Mouse (Mus musculus) neural tube, embryonic 12.5 days (tissue): ENCODE measurements around the gene Cand2. TPM values are rescaled to one million over a fixed set of nuclear protein-coding genes. Genes with fewer than 3 reads are reported as not detected.
A peak's percentile ranks its signal among the peaks of the same experiment; 100 is the strongest.

Experiments used
- ATAC-seq: fragments of 200-750 bp; cut with Nextera tagmentation; 2 replicates; pipeline ENCODE4 v1.8.0; 2017; ENCODE audit warnings: low read depth, mild to moderate bottlenecking, moderate TSS enrichment, moderate library complexity; ENCODE audit not compliant: low FRiP score
- H3K27ac ChIP-seq: fragments of 300-500 bp; sonication (generic); 2 replicates; pipeline ENCODE4 v1.5.1; 2016
- H3K27me3 ChIP-seq: fragments of 300-500 bp; sonication (generic); replicated peaks from 2 replicates; pipeline ENCODE4 v1.6.1; 2016; ENCODE audit warnings: mild to moderate bottlenecking
- H3K36me3 ChIP-seq: fragments of 300-500 bp; sonication (generic); 2 replicates; pipeline ENCODE4 v1.6.1; 2016; ENCODE audit warnings: mild to moderate bottlenecking
- H3K4me1 ChIP-seq: fragments of 300-500 bp; sonication (generic); 2 replicates; pipeline ENCODE4 v1.6.1; 2016
- H3K4me2 ChIP-seq: fragments of 300-500 bp; sonication (generic); replicated peaks from 2 replicates; pipeline ENCODE4 v1.6.1; 2016; ENCODE audit warnings: mild to moderate bottlenecking
- H3K4me3 ChIP-seq: fragments of 300-500 bp; sonication (generic); 2 replicates; pipeline ENCODE4 v1.5.1; 2016
- H3K9ac ChIP-seq: fragments of 300-500 bp; sonication (generic); 2 replicates; pipeline ENCODE4 v1.6.1; 2016; ENCODE audit warnings: mild to moderate bottlenecking
- H3K9me3 ChIP-seq: fragments of 300-500 bp; sonication (generic); 2 replicates; pipeline ENCODE4 v1.6.1; 2016; ENCODE audit warnings: mild to moderate bottlenecking
- WGBS: fragments of 180-500 bp; shearing (Covaris S2); methylation state at CpG from one replicate; pipeline ENCODE4 v1.1.7; 2016; 5-methylcytosine and 5-hydroxymethylcytosine counted together
- polyA plus RNA-seq: library from polyadenylated mRNA; unstranded; fragments of >200 nt; fragmentation: Nextera tagmentation; extraction: Ambion mirVana; gene quantifications from 2 replicates; pipeline ENCODE4 v1.2.1, GENCODE M21; 2016

Cand2 gene
- polyA plus RNA-seq, 1 experiment from 2014 or later, result 31.7 TPM

DNA sequence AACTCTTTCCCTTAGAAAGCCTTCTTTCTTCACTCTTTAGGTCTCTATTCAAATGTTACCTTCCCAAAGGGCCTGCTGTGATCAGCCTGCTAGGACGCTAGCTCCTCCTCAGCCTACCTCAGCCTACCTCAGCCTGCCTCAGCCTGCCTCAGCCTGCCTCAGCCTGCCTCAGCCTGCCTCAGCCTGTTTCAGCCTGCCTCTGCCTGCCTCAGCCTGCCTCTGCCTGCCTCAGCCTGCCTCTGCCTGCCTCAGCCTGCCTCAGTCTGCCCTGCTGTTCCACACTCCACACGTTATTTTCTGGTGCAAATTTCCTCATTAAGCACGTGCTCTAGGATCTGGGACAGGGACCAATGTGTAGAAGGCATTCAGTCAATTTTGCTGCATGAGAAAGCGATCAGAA is 14.2 kb upstream of the Cand2 start:
- Histone ChIP-seq H3K27ac (no peak overlapping the region), H3K27me3 (no peaks in the 10 kb centered on the region), H3K4me1 (peaks cover 27% of the 10 kb centered on the region; the same call in 1 of the 2 replicates), H3K4me2 (no peak overlapping the region), H3K36me3 (no peaks in the 10 kb centered on the region), H3K9ac (no peak overlapping the region), H3K9me3 (no peaks in the 10 kb centered on the region), H3K4me3 (no peak overlapping the region)
- WGBS, result 94% methylated on average over 4 of the region's 4 CpGs
- no peak for ATAC-seq

DNA sequence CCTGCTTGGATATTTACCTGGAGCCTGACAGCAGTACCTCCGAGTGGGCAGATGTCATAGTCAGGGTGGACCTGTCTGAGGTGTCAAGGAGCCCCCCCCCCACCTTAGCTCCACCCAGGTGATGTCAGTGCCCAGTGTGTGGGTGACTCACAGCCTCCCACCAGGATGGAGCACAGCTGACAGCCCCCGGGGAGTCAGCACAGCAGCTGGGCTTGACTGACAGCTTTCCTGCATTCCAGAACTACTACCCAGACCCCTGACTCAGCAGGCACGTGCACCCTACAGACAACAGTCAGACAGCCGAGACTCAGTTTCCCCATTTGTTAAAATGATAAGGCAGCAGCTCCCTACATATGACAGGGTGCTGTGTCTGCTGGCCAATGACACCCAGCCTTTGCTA is 13.4 kb upstream of the Cand2 start:
- no peak overlapping the region for H3K9ac ChIP-seq
- no peaks in the 10 kb centered on the region for H3K27me3 ChIP-seq
- ATAC-seq, result no peak
- 73% methylated on average over 4 of the region's 4 CpGs for WGBS
- no peak overlapping the region for H3K4me2 ChIP-seq
- peaks cover 27% of the 10 kb centered on the region; the same call in 1 of the 2 replicates for H3K4me1 ChIP-seq
- H3K4me3 ChIP-seq, result no peak overlapping the region
- no peak overlapping the region for H3K27ac ChIP-seq
- no peaks in the 10 kb centered on the region for H3K9me3 ChIP-seq
- H3K36me3 ChIP-seq, result no peaks in the 10 kb centered on the region

DNA sequence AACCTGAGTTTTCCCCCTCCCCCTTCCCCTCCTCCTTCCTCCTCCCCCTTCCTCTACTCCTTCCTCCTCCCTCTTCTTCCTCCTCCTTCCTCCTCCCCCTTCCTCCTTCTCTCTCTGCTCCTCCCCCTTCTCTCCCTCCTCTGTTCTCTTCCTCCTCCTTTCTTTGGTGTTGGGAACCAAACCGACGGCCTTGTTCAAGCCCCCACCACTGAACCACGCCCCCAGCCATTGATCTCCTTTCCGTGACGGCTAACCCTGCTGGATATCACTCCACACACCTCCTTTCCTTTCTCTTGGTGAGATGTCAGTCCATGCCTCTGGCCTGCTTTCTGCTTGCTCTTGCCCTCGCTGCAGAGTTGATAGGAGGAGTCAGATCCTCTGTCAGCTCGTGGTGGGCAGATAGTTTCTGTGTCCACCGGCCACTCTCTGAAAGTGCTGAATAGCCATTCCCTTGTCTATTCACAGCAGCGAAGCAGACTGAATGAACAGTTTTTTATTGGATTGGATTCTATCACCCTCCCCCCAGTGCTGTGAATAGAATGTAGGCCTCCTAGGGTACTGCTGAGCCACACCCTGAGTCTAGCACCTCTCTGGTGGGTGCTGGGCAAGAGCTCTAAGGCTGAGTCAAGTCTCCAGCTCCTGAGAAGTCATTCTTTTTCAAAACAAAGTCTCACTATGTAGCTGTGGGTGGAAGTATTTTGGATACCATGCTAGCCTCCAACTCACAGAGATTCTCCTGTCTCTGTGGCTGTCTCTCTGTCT is 12.2 kb upstream of the Cand2 start, which contains the start of gene Tmem40:
TSS of gene Tmem40 (minus strand) at position 416 of the 762 bp plus-strand sequence.
- Histone ChIP-seq H3K9ac (no peak within 1 kb of the TSS), H3K4me1 (peaks cover 27% of the 10 kb centered on the region; the same call in 1 of the 2 replicates), H3K27ac (peak within 1 kb of the TSS; percentile 29; the same call in 1 of the 2 replicates), H3K9me3 (no peaks in the 10 kb centered on the region), H3K36me3 (no peaks in the 10 kb centered on the region), H3K4me2 (peak within 1 kb of the TSS; percentile 10; the same call in 1 of the 2 replicates), H3K27me3 (no peaks in the 10 kb centered on the region), H3K4me3 (no peak within 1 kb of the TSS)
- WGBS, result under 1% methylated on average over 9 of the region's 9 CpGs
- ATAC-seq, result no peak

DNA sequence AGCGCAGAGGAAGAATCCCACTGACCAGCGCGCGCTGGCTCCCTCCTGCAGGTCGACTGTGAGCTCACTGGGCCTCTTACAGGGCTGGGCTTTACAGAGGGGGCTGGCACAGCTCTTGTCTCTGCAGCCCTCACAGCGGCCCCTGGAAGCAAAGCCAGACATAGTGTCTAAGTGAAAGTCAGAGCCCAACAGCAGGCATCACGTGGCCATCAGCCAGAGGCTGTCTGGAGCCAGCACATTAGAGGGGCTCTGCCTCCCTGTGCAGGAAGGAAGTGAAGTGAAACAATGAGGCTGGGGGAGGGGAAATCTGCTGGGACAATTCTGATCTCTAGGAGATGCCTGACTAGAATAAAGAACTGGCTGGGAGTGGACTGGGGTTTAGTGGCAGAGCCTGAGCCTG is 10.2 kb upstream of the Cand2 start:
- peak; percentile 89 for ATAC-seq

DNA sequence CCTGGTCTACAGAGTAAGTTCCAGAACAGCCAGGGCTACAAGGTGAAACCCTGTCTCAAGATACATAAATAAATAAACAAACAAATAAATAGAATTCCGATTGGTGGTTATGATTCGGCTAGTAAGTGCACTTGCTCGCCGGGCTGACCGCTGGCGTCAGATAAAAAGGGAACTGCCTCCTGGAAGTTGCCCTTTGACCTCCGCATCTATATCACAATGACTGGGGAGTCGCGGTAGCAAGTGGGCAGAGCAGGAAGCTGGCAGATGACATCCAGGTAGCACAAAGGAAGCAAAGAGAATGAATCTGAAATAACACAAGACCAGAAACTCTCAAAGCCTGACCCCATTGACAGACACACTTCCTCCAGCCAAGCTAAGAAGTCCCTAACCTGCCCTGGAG is 7.0 kb upstream of the Cand2 start:
- Histone ChIP-seq H3K36me3 (no peaks in the 10 kb centered on the region), H3K4me2 (no peak overlapping the region), H3K4me1 (peaks cover 20% of the 10 kb centered on the region; the same call in 1 of the 2 replicates), H3K9ac (no peak overlapping the region), H3K4me3 (no peak overlapping the region), H3K27ac (no peak overlapping the region), H3K9me3 (no peaks in the 10 kb centered on the region), H3K27me3 (no peaks in the 10 kb centered on the region)
- ATAC-seq, result no peak
- WGBS, result 44% methylated on average over 9 of the region's 9 CpGs

More for the DNA sequence above, 10.2 kb upstream of the Cand2 start:
- 4% methylated on average over 7 of the region's 7 CpGs for WGBS
- H3K36me3 ChIP-seq, result no peaks in the 10 kb centered on the region
- H3K4me2 ChIP-seq, result peak overlapping the region; percentile 32; the same call in 1 of the 2 replicates
- no peaks in the 10 kb centered on the region for H3K9me3 ChIP-seq
- peaks cover 27% of the 10 kb centered on the region; the same call in 1 of the 2 replicates for H3K4me1 ChIP-seq
- no peak overlapping the region for H3K4me3 ChIP-seq
- H3K9ac ChIP-seq, result peak overlapping the region; percentile 30; the same call in 1 of the 2 replicates
- peak overlapping the region; percentile 65 for H3K27ac ChIP-seq
- no peaks in the 10 kb centered on the region for H3K27me3 ChIP-seq

DNA sequence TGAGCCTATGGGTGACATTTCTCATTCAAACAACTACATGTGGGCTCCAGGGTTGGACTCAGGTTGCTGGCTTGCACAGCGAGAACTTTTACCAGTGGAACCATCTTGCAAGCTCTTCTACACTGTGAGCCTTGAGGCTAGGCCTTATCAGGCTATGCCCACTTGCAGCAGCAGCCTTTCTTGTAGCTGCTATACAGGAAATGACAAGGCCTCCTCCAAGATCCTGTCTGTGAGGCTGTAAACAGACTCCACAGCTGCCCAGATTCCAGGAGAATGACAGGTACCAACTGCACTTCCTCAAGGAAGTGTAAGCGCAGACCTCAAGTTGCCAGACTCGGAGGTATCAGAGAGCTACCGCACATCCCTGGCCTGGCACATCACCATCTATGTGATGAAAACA is 6.1 kb upstream of the Cand2 start:
- Histone ChIP-seq H3K9me3 (no peaks in the 10 kb centered on the region), H3K27me3 (no peaks in the 10 kb centered on the region), H3K9ac (no peak overlapping the region), H3K4me1 (peaks cover 13% of the 10 kb centered on the region; the same call in 1 of the 2 replicates), H3K36me3 (no peaks in the 10 kb centered on the region), H3K27ac (no peak overlapping the region), H3K4me3 (no peak overlapping the region), H3K4me2 (no peak overlapping the region)
- ATAC-seq, result no peak
- whole genome bisulfite sequencing, result 91% methylated on average over 4 of the region's 4 CpGs

DNA sequence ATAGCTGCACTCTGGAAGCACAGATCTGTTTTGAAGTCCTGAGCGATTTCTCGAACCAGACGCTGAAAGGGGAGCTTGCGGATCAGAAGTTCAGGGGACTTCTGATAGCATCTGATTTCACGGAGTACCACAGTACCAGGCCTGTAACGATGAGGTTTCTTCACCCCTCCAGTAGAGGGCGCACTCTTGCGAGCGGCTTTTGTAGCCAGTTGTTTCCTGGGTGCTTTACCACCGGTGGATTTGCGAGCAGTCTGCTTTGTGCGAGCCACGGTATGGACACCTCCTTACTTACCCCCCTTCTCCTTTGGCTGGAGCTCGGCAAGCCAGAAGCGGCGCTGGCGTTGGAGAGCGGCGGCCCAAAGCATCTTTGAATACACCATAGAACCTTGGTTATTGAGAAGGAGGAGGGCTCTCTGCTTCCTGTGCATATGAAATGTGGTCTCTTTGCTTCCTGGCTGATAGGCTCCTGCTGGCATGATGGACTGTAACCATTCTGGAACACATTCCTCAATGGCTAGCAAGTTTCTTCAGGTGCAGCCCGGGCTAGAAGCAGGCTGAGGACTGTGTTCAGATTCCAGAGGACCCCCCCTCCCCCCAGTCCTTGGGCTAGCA is 4.2 kb upstream of the Cand2 start:
- Histone ChIP-seq H3K36me3 (no peaks in the 10 kb centered on the region), H3K4me1 (peaks cover 4% of the 10 kb centered on the region; the same call in 1 of the 2 replicates), H3K9me3 (no peaks in the 10 kb centered on the region), H3K27me3 (no peaks in the 10 kb centered on the region), H3K4me3 (no peak overlapping the region), H3K9ac (no peak overlapping the region), H3K27ac (no peak overlapping the region), H3K4me2 (no peak overlapping the region)
- WGBS, result 84% methylated on average over 20 of the region's 20 CpGs
- ATAC-seq, result no peak

DNA sequence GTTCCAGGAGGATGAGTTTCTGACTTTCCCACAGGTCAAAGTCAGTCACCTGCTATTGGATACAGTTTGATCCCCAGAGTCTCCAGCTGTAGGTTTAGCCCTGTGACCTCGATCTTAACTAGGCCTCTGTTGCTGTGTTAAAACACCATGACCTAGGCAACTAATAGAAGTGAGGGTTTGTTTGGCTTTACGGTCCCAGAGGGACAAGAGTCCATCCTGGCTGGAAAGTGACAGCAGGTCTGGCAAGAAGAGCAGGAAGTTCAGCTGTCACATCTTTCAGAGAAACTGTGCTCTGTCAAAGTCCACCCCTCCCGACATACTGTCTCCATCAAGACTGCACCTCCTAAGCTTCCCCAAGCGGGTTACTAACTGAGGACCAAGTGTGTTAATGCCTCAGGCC is 3.5 kb upstream of the Cand2 start:
- Histone ChIP-seq H3K9me3 (no peaks in the 10 kb centered on the region), H3K9ac (no peak overlapping the region), H3K27me3 (no peaks in the 10 kb centered on the region), H3K4me3 (no peak overlapping the region), H3K4me2 (no peak overlapping the region), H3K27ac (no peak overlapping the region), H3K36me3 (no peaks in the 10 kb centered on the region), H3K4me1 (peaks cover 11% of the 10 kb centered on the region)
- ATAC-seq, result no peak
- 83% methylated on average over 4 of the region's 4 CpGs for whole genome bisulfite sequencing

DNA sequence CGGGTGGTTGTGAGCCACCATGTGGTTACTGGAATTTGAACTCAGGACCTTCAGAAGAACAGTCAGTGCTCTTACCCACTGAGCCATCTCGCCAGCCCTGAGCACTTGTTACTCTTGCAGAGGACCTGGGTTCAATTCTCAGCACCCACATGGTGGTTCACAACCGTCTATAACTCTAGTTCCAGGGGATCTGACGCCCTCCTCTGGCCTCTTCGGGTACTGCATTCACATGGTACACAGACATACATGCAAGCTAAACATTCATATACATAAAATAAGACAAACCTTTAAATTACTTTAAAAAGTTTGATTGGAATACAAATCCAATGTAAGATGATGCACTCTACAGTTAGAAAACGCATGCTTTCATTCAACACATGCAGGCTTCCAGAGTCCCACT is 2.1 kb upstream of the Cand2 start:
- Histone ChIP-seq H3K4me2 (no peak overlapping the region), H3K9ac (no peak overlapping the region), H3K4me3 (no peak overlapping the region), H3K36me3 (no peaks in the 10 kb centered on the region), H3K27me3 (no peaks in the 10 kb centered on the region), H3K27ac (no peak overlapping the region), H3K4me1 (peaks cover 23% of the 10 kb centered on the region), H3K9me3 (no peaks in the 10 kb centered on the region)
- ATAC-seq, result no peak
- WGBS, result 81% methylated on average over 6 of the region's 6 CpGs

DNA sequence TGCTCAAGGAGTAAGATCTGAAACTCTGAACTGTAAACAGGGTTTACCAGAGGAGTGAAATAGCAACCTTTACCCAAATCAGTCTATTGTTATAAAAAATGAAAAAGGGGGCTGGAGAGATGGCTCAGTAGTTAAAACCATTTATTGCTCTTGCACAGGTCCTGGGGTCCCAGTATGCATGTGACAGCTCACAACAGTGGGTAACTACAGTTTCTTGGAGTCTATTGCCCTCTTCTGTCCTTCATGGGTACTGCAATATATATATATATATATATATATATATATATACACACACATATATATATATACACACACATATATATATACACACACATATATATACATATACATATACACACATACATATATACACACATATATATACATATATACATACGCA is 1.7 kb upstream of the Cand2 start:
- ATAC-seq, result no peak
- H3K27ac ChIP-seq, result no peak overlapping the region
- no peaks in the 10 kb centered on the region for H3K36me3 ChIP-seq
- WGBS, result no CpG with 5 or more reads among the region's 1 CpGs
- peaks cover 23% of the 10 kb centered on the region for H3K4me1 ChIP-seq
- no peaks in the 10 kb centered on the region for H3K27me3 ChIP-seq
- no peak overlapping the region for H3K4me2 ChIP-seq
- H3K9me3 ChIP-seq, result no peaks in the 10 kb centered on the region
- no peak overlapping the region for H3K9ac ChIP-seq
- H3K4me3 ChIP-seq, result no peak overlapping the region

DNA sequence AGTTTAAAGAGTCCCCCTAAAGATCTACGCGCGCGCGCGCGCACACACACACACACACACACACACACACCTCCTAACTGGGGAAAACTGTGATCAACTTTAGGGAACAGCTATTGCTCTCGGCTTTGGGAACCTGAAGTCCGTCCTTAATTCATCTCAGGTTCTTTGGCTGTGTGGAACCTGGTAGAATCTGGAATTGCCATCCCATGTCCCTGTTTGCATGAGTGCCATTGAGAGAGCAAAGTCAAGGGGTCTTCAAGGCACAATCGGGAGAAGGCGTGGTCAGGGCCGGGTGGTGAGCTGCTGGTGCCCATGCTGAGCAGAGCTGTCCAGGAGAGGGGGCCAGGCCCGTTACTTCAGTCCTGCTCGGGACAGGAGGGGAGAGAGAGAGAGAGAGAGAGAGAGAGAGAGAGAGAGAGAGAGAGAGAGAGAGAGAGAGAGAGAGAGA is 348 bp upstream of the Cand2 start:
- under 1% methylated on average over 14 of the region's 14 CpGs for WGBS
- Histone ChIP-seq H3K4me1 (peaks cover 23% of the 10 kb centered on the region), H3K4me2 (peak overlapping the region; percentile 76), H3K4me3 (peak overlapping the region; percentile 20), H3K27ac (no peak overlapping the region), H3K36me3 (0 out of 2 replicates have a peak, but pooled peaks cover 4% of the 10 kb centered on the region), H3K27me3 (no peaks in the 10 kb centered on the region), H3K9me3 (no peaks in the 10 kb centered on the region), H3K9ac (peak overlapping the region; percentile 43; the same call in 1 of the 2 replicates)
- ATAC-seq, result peak; percentile 89

DNA sequence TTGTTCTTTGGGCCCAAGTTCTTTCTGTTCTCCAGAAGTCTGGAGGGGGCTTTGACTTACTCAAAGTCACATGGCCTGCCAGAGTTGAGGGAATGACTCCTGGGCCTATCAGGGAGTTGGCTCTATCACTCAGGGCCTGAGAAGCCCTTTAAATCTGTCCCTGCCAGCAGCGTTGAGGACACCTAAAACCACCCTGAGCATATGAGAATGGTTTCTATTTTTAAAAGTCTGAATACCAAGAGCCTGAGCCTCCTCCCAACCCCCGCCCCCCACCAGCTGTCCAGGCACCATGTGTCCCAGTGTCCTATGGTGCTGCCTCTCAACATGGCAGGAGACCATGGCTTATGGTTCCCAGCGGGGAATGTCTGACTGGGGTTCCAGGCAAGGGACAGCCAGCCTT is 1.5 kb downstream of the Cand2 start:
- Histone ChIP-seq H3K4me2 (peak overlapping the region; percentile 76), H3K4me3 (peak overlapping the region; percentile 83), H3K27ac (no peak overlapping the region), H3K9me3 (no peaks in the 10 kb centered on the region), H3K4me1 (peaks cover 23% of the 10 kb centered on the region), H3K9ac (peak overlapping the region; percentile 74), H3K27me3 (no peaks in the 10 kb centered on the region), H3K36me3 (peaks cover 15% of the 10 kb centered on the region)
- 52% methylated on average over 3 of the region's 3 CpGs for WGBS
- no peak for ATAC-seq
